Mouse (Mus musculus) stomach, embryonic 15.5 days (tissue): ENCODE results near the gene Dusp11. TPM values are rescaled to one million over a fixed set of nuclear protein-coding genes. Genes with fewer than 3 reads are reported as not detected.
"Not testable (repeated sequence)": the region's sequence is repeated elsewhere in the genome, so short reads cannot be mapped to it uniquely, and the experiment has no call there.

Experiments used
- ATAC-seq: fragments of 200-750 bp; cut with Nextera tagmentation; 2 replicates; pipeline ENCODE4 v1.8.0; 2017; ENCODE audit warnings: low read depth, moderate number of reproducible peaks, moderate TSS enrichment; ENCODE audit not compliant: insufficient read depth, low FRiP score
- H3K27ac ChIP-seq: fragments of 300-500 bp; sonication (generic); 2 replicates; pipeline ENCODE4 v1.5.1; 2015; ENCODE audit warnings: mild to moderate bottlenecking, inconsistent platforms
- H3K27me3 ChIP-seq: fragments of 300-500 bp; sonication (generic); replicated peaks from 2 replicates; pipeline ENCODE4 v1.6.1; 2015; ENCODE audit warnings: inconsistent platforms
- H3K36me3 ChIP-seq: fragments of 300-500 bp; sonication (generic); 2 replicates; pipeline ENCODE4 v1.6.1; 2015; ENCODE audit warnings: inconsistent platforms
- H3K4me1 ChIP-seq: fragments of 300-500 bp; sonication (generic); 2 replicates; pipeline ENCODE4 v1.6.1; 2015; ENCODE audit warnings: inconsistent platforms
- H3K4me2 ChIP-seq: fragments of 300-500 bp; sonication (generic); 2 replicates; pipeline ENCODE4 v1.6.1; 2015; ENCODE audit warnings: mild to moderate bottlenecking, inconsistent platforms
- H3K4me3 ChIP-seq: fragments of 300-500 bp; sonication (generic); replicated peaks from 2 replicates; pipeline ENCODE4 v1.5.1; 2015; ENCODE audit warnings: inconsistent platforms
- H3K9ac ChIP-seq: fragments of 300-500 bp; sonication (generic); 2 replicates; pipeline ENCODE4 v1.6.1; 2015; ENCODE audit warnings: inconsistent platforms
- H3K9me3 ChIP-seq: fragments of 300-500 bp; sonication (generic); 2 replicates; pipeline ENCODE4 v1.6.1; 2016; ENCODE audit warnings: inconsistent platforms
- WGBS: fragments of 180-500 bp; shearing (Covaris S2); methylation state at CpG from one replicate; pipeline ENCODE4 v1.1.7; 2015; 5-methylcytosine and 5-hydroxymethylcytosine counted together
- polyA plus RNA-seq: library from polyadenylated mRNA; unstranded; fragments of >200 nt; fragmentation: Nextera tagmentation; extraction: Ambion mirVana; gene quantifications from 2 replicates; pipeline ENCODE4 v1.2.1, GENCODE M21; 2015

The Dusp11 gene
- polyA plus RNA-seq, 1 experiment from 2014 or later = 39.4 TPM

DNA sequence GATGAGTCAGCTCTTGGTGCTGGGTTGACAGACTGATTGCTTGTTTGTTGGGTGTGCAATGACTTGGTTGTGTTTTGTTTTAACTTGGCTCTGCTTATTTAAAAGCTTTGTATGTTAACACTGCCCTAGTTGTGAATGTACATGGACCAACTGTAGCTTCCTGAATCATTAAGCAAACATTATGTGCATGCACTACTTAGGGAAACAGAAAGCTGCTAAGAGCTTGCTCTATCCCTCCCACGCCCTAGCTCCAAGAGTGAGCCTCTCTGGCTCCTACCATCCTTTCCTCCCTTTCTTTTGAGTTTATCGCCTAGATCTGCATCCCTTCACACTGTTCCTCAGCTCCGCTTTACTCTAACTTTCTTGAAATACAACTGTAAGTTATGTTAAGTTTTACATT is 11.9 kb upstream of the Dusp11 start:
- H3K4me1 ChIP-seq = no peaks in the 10 kb centered on the region; the same call in 1 of the 2 replicates
- no peak overlapping the region for H3K4me3 ChIP-seq
- no peak overlapping the region for H3K4me2 ChIP-seq
- H3K9ac ChIP-seq = no peak overlapping the region
- H3K27me3 ChIP-seq = no peaks in the 10 kb centered on the region
- H3K36me3 ChIP-seq = no peaks in the 10 kb centered on the region
- H3K9me3 ChIP-seq = no peaks in the 10 kb centered on the region
- H3K27ac ChIP-seq = peak overlapping the region; percentile 76
- WGBS = 58% methylated on average over 3 of the region's 3 CpGs
- no peak; the same call in 1 of the 2 replicates for ATAC-seq

- no peaks in the 10 kb centered on the region for H3K9me3 ChIP-seq
- 40% methylated on average over 3 of the region's 3 CpGs for WGBS
- peak overlapping the region; percentile 76 for H3K27ac ChIP-seq
- no peak overlapping the region for H3K9ac ChIP-seq
- H3K4me2 ChIP-seq = no peak overlapping the region
- H3K4me1 ChIP-seq = no peaks in the 10 kb centered on the region; the same call in 1 of the 2 replicates
- no peak; the same call in 1 of the 2 replicates for ATAC-seq
- no peak overlapping the region for H3K4me3 ChIP-seq
- H3K27me3 ChIP-seq = no peaks in the 10 kb centered on the region
- no peaks in the 10 kb centered on the region for H3K36me3 ChIP-seq
These were observed 11.2 kb upstream of the Dusp11 start for GRCm38 (mm10) chr6:85972699-85973098.

- H3K4me3 ChIP-seq = no peak overlapping the region
- 65% methylated on average over 2 of the region's 2 CpGs for WGBS
- no peak overlapping the region for H3K27ac ChIP-seq
- H3K9ac ChIP-seq = no peak overlapping the region
- ATAC-seq = no peak
- no peaks in the 10 kb centered on the region; the same call in 1 of the 2 replicates for H3K4me1 ChIP-seq
- H3K36me3 ChIP-seq = no peaks in the 10 kb centered on the region
- H3K4me2 ChIP-seq = no peak overlapping the region
- H3K9me3 ChIP-seq = no peaks in the 10 kb centered on the region
- no peaks in the 10 kb centered on the region for H3K27me3 ChIP-seq
These were observed 8.4 kb upstream of the Dusp11 start for GRCm38 (mm10) chr6:85969889-85970288.

DNA sequence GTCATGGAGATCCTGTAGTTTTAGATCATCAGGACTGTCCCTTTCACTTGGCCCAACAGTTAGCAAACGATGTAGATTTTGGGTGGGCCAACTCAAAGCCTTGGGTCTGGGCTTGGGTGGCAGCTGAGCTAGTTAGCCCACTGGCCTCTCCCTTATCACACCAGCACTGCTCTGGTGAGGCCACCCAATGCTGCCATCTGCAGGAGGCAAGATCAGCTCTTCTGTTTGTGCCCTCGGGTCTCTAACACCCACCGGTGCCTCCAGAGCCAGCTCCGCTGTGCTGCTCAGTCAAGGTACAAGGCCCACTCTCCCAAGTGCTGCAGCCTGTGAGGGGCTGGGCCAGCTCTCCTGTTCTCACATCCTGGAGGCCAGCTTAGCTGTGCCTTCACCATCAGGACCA is 5.2 kb upstream of the Dusp11 start:
- no peaks in the 10 kb centered on the region for H3K9me3 ChIP-seq
- no peaks in the 10 kb centered on the region for H3K27me3 ChIP-seq
- 73% methylated on average over 4 of the region's 4 CpGs for WGBS
- no peak overlapping the region for H3K27ac ChIP-seq
- ATAC-seq = no peak
- H3K4me1 ChIP-seq = no peaks in the 10 kb centered on the region; the same call in 1 of the 2 replicates
- no peak overlapping the region for H3K4me3 ChIP-seq
- H3K36me3 ChIP-seq = no peaks in the 10 kb centered on the region
- no peak overlapping the region for H3K4me2 ChIP-seq
- no peak overlapping the region for H3K9ac ChIP-seq

- H3K27ac ChIP-seq, H3K9me3 ChIP-seq, H3K9ac ChIP-seq, H3K36me3 ChIP-seq, H3K4me3 ChIP-seq, ATAC-seq, H3K4me1 ChIP-seq, H3K27me3 ChIP-seq, H3K4me2 ChIP-seq: not testable (repeated sequence)
- 31% methylated on average over 6 of the region's 6 CpGs for WGBS
These were observed 4.6 kb upstream of the Dusp11 start for GRCm38 (mm10) chr6:85966081-85966480.

GRCm38 (mm10) chr6:85957581-85957980 is 3.9 kb downstream of the Dusp11 start:
- Histone ChIP-seq H3K36me3 (peaks cover 32% of the 10 kb centered on the region), H3K27ac (no peak overlapping the region), H3K27me3 (no peaks in the 10 kb centered on the region), H3K4me1 (no peaks in the 10 kb centered on the region), H3K9ac (no peak overlapping the region), H3K9me3 (no peaks in the 10 kb centered on the region), H3K4me2 (no peak overlapping the region), H3K4me3 (no peak overlapping the region)
- WGBS = 83% methylated on average over 3 of the region's 3 CpGs
- no peak for ATAC-seq

DNA sequence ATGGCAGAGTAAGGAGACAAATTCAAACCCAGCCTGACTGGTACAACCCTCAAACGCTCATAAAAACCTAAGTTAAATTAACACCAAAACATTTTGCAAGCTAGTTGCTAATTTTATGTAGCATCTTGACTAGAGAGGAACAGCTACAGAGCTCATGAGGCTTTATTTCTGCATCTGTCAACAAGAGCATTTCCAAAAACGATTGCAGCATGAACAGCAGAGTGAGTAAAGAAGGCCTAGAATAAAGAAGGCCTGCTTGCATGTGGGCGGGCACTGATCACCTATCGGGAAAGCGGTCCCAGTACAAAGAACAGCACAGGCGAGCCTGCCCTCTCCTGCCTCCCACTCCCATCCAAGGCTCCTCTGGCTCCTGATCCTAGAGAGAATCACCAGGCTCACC is 12.9 kb downstream of the Dusp11 start:
- H3K9ac ChIP-seq = no peak overlapping the region
- H3K4me1 ChIP-seq = no peaks in the 10 kb centered on the region
- WGBS = 86% methylated on average over 6 of the region's 6 CpGs
- no peak for ATAC-seq
- H3K4me3 ChIP-seq = no peak overlapping the region
- H3K4me2 ChIP-seq = no peak overlapping the region
- no peaks in the 10 kb centered on the region for H3K9me3 ChIP-seq
- H3K36me3 ChIP-seq = peaks cover 59% of the 10 kb centered on the region
- H3K27me3 ChIP-seq = no peaks in the 10 kb centered on the region
- no peak overlapping the region for H3K27ac ChIP-seq

GRCm38 (mm10) chr6:85942469-85942868 is 19.0 kb downstream of the Dusp11 start:
- no peak overlapping the region for H3K9ac ChIP-seq
- H3K27me3 ChIP-seq = no peaks in the 10 kb centered on the region
- no peak overlapping the region for H3K4me2 ChIP-seq
- ATAC-seq = no peak
- H3K4me3 ChIP-seq = no peak overlapping the region
- 0 out of 2 replicates have a peak, but pooled peaks cover 1% of the 10 kb centered on the region for H3K4me1 ChIP-seq
- no peaks in the 10 kb centered on the region for H3K9me3 ChIP-seq
- H3K36me3 ChIP-seq = peaks cover 36% of the 10 kb centered on the region
- 89% methylated on average over 3 of the region's 3 CpGs for WGBS
- H3K27ac ChIP-seq = no peak overlapping the region

DNA sequence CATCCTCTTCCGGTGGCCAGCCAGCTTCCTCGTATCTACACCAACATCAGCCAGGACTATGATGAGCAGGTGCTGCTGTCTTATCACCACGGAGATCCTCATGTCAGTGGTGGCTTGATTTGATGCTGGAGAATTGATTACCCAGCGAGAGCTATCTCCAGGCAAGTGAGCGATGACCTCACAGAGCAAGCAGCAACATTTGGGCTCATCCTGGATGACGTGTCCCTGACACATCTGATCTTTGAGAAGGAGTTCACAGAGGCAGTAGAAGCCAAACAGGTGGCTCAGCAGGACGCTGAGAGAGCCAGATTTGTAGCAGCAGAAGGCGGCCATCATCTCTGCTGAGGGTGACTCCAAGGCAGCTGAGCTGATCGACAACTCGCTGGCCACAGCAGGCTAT is 22.8 kb downstream of the Dusp11 start:
- peaks cover 9% of the 10 kb centered on the region; the same call in 1 of the 2 replicates for H3K36me3 ChIP-seq
- H3K9ac ChIP-seq = no peak overlapping the region
- 70% methylated on average over 10 of the region's 10 CpGs for WGBS
- 0 out of 2 replicates have a peak, but pooled peaks cover 6% of the 10 kb centered on the region for H3K4me1 ChIP-seq
- H3K4me2 ChIP-seq = no peak overlapping the region
- no peaks in the 10 kb centered on the region for H3K27me3 ChIP-seq
- no peak for ATAC-seq
- H3K9me3 ChIP-seq = no peaks in the 10 kb centered on the region
- H3K27ac ChIP-seq = no peak overlapping the region
- H3K4me3 ChIP-seq = no peak overlapping the region

DNA sequence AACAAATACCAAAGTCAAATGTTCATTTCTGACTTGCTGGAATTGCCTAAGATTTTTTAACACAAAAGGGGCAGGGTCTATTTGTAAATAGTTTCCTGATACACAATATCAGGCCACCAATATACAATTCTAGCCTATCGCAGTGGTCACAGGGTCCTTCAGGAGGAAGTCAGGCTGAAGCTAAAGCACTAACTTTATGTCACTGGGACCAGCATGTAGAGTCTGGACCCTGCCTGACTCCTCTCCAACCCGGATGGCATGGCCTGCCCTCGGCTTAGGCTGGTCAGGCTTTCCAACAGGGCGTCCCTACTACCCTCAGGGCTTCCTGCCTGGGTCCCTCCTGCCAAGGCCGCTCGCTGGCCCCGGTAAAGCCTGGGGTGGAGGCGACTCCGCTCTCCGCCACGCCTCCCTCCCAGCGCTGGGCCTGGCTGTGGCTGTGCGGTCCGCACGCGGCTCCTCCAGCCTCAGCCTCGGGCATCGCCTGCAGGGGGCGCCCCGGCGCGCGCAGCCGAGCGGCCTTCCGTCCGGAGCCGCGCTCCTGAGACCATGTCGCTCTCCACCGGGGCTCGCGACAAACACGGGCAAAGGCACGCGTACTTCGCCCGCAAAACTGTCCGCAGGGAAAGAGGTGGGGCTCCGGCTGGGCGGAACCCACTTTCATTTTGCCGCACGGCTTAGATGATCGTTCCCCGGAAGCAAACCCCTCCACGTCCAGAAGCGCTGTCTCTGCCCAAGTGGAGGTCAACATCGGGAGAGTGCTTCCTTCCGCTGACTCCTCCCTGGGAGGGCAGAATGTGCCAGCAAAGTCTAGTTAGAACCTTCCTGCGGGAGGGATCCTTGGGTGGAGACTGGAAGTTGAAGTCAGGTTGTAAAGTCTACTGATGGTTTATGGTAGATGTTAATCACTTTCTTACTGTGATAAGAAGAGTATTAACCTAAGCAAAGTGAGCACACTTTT is 24.7 kb downstream of the Dusp11 start:
- H3K36me3 ChIP-seq, H3K4me1 ChIP-seq, H3K27me3 ChIP-seq, H3K9me3 ChIP-seq: not testable (repeated sequence)
- WGBS = 2% methylated on average over 38 of the region's 50 CpGs
- peak; percentile 97 for ATAC-seq
- Histone ChIP-seq H3K9ac (peak overlapping the region; percentile 50; the same call in 1 of the 2 replicates), H3K27ac (peak overlapping the region; percentile 63), H3K4me3 (peak overlapping the region; percentile 54), H3K4me2 (peak overlapping the region; percentile 69)

DNA sequence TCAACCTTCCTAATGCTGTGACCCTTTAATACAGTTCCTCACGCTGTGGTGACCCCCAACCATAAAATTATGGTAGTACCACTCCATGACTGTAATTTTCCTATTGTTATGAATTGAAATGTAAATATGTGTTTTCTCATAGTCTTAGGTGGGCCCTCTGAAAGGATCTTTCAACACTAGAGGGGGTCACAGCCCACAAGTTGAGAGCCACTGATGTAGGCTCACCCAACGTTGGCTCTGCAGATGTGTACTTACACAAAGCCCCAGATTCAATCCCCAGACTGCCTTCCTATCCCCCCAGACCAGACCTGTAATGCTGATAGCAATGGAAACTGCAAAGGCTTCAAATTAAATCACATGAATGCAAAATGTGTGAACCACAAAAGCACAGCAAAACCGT is 25.8 kb downstream of the Dusp11 start:
- H3K36me3 ChIP-seq = no peaks in the 10 kb centered on the region
- ATAC-seq = no peak
- H3K9ac ChIP-seq = no peak overlapping the region
- H3K4me2 ChIP-seq = no peak overlapping the region
- H3K4me3 ChIP-seq = no peak overlapping the region
- 62% methylated on average over 3 of the region's 3 CpGs for WGBS
- H3K27me3 ChIP-seq = no peaks in the 10 kb centered on the region
- H3K27ac ChIP-seq = no peak overlapping the region
- H3K4me1 ChIP-seq = 0 out of 2 replicates have a peak, but pooled peaks cover 6% of the 10 kb centered on the region
- H3K9me3 ChIP-seq = no peaks in the 10 kb centered on the region

GRCm38 (mm10) chr6:85934047-85934446 is 27.4 kb downstream of the Dusp11 start:
- Histone ChIP-seq H3K27me3 (no peaks in the 10 kb centered on the region), H3K9me3 (no peaks in the 10 kb centered on the region), H3K4me1 (0 out of 2 replicates have a peak, but pooled peaks cover 6% of the 10 kb centered on the region), H3K27ac (no peak overlapping the region), H3K4me3 (no peak overlapping the region), H3K4me2 (no peak overlapping the region), H3K36me3 (no peaks in the 10 kb centered on the region), H3K9ac (no peak overlapping the region)
- no peak for ATAC-seq
- WGBS = 79% methylated on average over 8 of the region's 8 CpGs
